Mouse (Mus musculus) spleen, postnatal 10 days (tissue): Measurements from ENCODE around the gene Mgat4d.
A peak's percentile ranks its signal among the peaks of the same experiment; 100 is the strongest.
"Not testable (repeated sequence)": the region's sequence is repeated elsewhere in the genome, so short reads cannot be mapped to it uniquely, and the experiment has no call there.

Experiments used
- DNase-seq, 2 experiments: peaks; one replicate each; pipeline ENCODE4 v3.0.0; 2021 to 2022; ENCODE audit warnings: low spot score in 2 of 2

Mgat4d gene

GRCm38 (mm10) chr8:83348263-83348662, at the start of gene Mgat4d:
Mgat4d (plus strand) TSS chr8:83348471.
- DNase-seq = no peak

GRCm38 (mm10) chr8:83300135-83300534, 48.1 kb upstream of the Mgat4d start:
- peak in 1 of 2 experiments; percentile 37 for DNase-seq

GRCm38 (mm10) chr8:83304946-83305345, 43.3 kb upstream of the Mgat4d start:
- no peak for DNase-seq

- no peak for DNase-seq
Measured at GRCm38 (mm10) chr8:83309836-83310235, 38.4 kb upstream of the Mgat4d start.

- DNase-seq = not testable (repeated sequence)
Measured at GRCm38 (mm10) chr8:83315084-83315483, 33.2 kb upstream of the Mgat4d start.

GRCm38 (mm10) chr8:83315691-83316090, 32.6 kb upstream of the Mgat4d start:
- DNase-seq = no peak

- DNase-seq = no peak
Measured at GRCm38 (mm10) chr8:83320543-83320942, 27.7 kb upstream of the Mgat4d start.

GRCm38 (mm10) chr8:83322374-83322773, 25.9 kb upstream of the Mgat4d start:
- no peak for DNase-seq

GRCm38 (mm10) chr8:83323056-83323455, 25.2 kb upstream of the Mgat4d start:
- DNase-seq = peak in 1 of 2 experiments; percentile 35

- no peak for DNase-seq
Measured at GRCm38 (mm10) chr8:83327889-83328288, 20.4 kb upstream of the Mgat4d start.

GRCm38 (mm10) chr8:83331567-83331898, 16.7 kb upstream of the Mgat4d start:
- DNase-seq = peak in 1 of 2 experiments; percentile 23

GRCm38 (mm10) chr8:83331899-83332697, 16.2 kb upstream of the Mgat4d start, which contains the start of gene Elmod2:
Elmod2 (minus strand) TSS chr8:83332486.
- DNase-seq = peak; percentile 91 to 98

- no peak for DNase-seq
Measured at GRCm38 (mm10) chr8:83332864-83333263, 15.4 kb upstream of the Mgat4d start.

GRCm38 (mm10) chr8:83342076-83342475, 6.2 kb upstream of the Mgat4d start:
- DNase-seq = no peak

GRCm38 (mm10) chr8:83342693-83343092, 5.6 kb upstream of the Mgat4d start:
- DNase-seq = no peak

- DNase-seq = no peak
Measured at GRCm38 (mm10) chr8:83351315-83351714, 3.0 kb downstream of the Mgat4d start.

GRCm38 (mm10) chr8:83363156-83363769, 15.0 kb downstream of the Mgat4d start:
- no peak for DNase-seq

- no peak for DNase-seq
Measured at GRCm38 (mm10) chr8:83377231-83377630, 29.0 kb downstream of the Mgat4d start.

GRCm38 (mm10) chr8:83380141-83380540, 31.9 kb downstream of the Mgat4d start:
- no peak for DNase-seq

- DNase-seq = no peak
Measured at GRCm38 (mm10) chr8:83381016-83381415, 32.7 kb downstream of the Mgat4d start.

- no peak for DNase-seq
Measured at GRCm38 (mm10) chr8:83382850-83383249, 34.6 kb downstream of the Mgat4d start.

GRCm38 (mm10) chr8:83389316-83390005, 41.2 kb downstream of the Mgat4d start, which contains the start of gene Clgn:
Clgn (plus strand) TSS chr8:83389867.
- DNase-seq = peak in 1 of 2 experiments; percentile 70
